Mouse (Mus musculus): ENCODE results near the gene Acap1.

- no peak for TF ChIP-seq CTCF (IDR thresholded peaks at IDR 0.05; ENCODE audit: extremely low read depth, insufficient read length, insufficient replicate concordance, low read depth, low read length)
- no peak for TF ChIP-seq POLR2A (IDR thresholded peaks at IDR 0.05; ENCODE audit: low read depth, low read length)
These were observed 7.6 kb upstream of the Acap1 start for GRCm38 (mm10) chr11:69902972-69903371.
